Mouse (Mus musculus): Measurements from ENCODE around the gene Gm37240.

DNA sequence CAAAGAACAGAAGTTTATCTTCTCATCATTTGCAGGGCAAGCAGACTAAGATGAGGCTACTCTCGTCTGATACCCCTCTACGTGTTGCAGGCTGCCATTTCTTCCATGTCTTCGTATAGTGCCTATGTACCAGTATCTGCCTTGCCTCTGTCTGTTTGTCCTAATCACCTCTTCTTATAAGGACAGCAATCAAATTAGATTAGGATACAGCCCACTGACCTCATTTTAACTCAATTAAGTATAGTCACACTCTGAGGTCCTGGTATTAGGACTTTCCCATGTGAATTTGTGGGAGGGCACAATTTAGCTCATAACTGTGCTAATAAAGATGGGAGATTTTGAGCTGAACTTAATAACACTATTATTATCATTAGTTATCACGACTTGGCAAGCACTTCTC, 738.5 kb downstream of the Gm37240 start:
- TF ChIP-seq CTCF (IDR thresholded peaks at IDR 0.05; ENCODE audit: borderline replicate concordance, extremely low read depth, insufficient read depth, insufficient read length), result no peak
- TF ChIP-seq POLR2A (IDR thresholded peaks at IDR 0.05; ENCODE audit: borderline replicate concordance, extremely low read depth, insufficient read depth, insufficient read length, poor library complexity, severe bottlenecking), result no peak
